Mouse (Mus musculus): ENCODE measurements around the gene Dnah1.

- no peak for TF ChIP-seq CTCF (IDR thresholded peaks at IDR 0.05; ENCODE audit: control insufficient read depth, insufficient read depth, low read length)
- no peak for TF ChIP-seq POLR2A (IDR thresholded peaks at IDR 0.05; ENCODE audit: borderline replicate concordance, control insufficient read depth, low read depth, low read length)
Measured at GRCm38 (mm10) chr14:31323189-31323588, 507 bp downstream of the Dnah1 start.

Data from bone marrow, adult 2 months (tissue).